Mouse (Mus musculus): ENCODE data around the gene Adarb2. TPM values are rescaled to one million over a fixed set of nuclear protein-coding genes. Genes with fewer than 3 reads are reported as not detected.

Gene Adarb2
- polyA plus RNA-seq, 1 experiment, result not detected

DNA sequence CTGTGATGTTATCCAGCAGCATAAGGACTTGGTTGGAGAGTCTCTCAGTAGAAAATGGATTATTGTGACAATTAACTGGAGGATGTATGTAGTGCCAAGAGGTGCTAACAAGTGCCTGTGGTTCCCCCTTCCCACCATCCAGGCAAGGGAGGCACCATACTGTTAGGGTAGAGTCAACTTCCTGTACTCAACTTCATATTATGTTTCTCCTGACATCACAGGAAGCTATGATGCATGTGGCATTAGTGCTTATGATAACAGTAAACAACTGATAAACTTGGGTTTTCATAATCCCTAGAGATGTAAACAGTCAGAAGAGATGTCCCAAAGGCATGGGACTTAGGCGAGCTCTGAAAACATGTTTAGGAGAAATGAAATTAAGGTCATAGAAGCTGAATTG, 414.0 kb downstream of the Adarb2 start:
- H3K4me3 ChIP-seq (ENCODE audit: low read depth, low read length), result no peak overlapping the region
- no peaks in the 10 kb centered on the region for H3K27me3 ChIP-seq (ENCODE audit: control insufficient read depth, insufficient read depth, low read length)
- H3K27ac ChIP-seq (ENCODE audit: insufficient read depth, low read depth, low read length), result no peak overlapping the region
- no peaks in the 10 kb centered on the region for H3K36me3 ChIP-seq (ENCODE audit: control insufficient read depth, insufficient read depth, low read length)
- WGBS, result 88% methylated on average over 1 of the region's 1 CpGs
- H3K4me1 ChIP-seq (ENCODE audit: control insufficient read depth, insufficient read depth, insufficient read length, low read length), result no peaks in the 10 kb centered on the region
- TF ChIP-seq CTCF (IDR thresholded peaks at IDR 0.05; ENCODE audit: extremely low read depth, insufficient read length, insufficient replicate concordance, low read depth, low read length) (no peak), POLR2A (IDR thresholded peaks at IDR 0.05; ENCODE audit: low read depth, low read length) (no peak)

DNA sequence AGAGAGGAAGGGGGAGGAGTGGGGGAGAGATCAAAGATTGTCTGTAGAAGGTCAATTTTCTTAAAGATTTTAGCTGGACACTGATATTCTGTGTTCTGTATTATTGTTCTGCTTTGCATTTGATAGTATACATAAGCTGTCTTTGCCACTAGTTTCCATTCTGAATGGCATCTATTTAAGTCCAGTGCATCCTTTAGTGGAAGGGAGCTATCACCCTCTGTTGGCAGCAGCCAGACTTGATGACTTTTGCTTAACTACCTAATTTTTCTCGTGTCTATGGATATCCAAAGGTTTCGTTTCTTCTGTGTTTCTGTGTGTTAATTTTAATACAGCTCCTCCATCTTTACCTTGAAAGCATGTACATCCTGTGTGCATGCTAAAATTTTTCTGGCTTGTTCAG, 419.6 kb downstream of the Adarb2 start:
- no peaks in the 10 kb centered on the region for H3K27me3 ChIP-seq (ENCODE audit: control insufficient read depth, insufficient read depth, low read length)
- H3K4me3 ChIP-seq (ENCODE audit: low read depth, low read length), result no peak overlapping the region
- no peak overlapping the region for H3K27ac ChIP-seq (ENCODE audit: insufficient read depth, low read depth, low read length)
- TF ChIP-seq CTCF (IDR thresholded peaks at IDR 0.05; ENCODE audit: extremely low read depth, insufficient read length, insufficient replicate concordance, low read depth, low read length) (no peak), POLR2A (IDR thresholded peaks at IDR 0.05; ENCODE audit: low read depth, low read length) (no peak)
- WGBS, result 74% methylated on average over 2 of the region's 2 CpGs
- no peaks in the 10 kb centered on the region for H3K4me1 ChIP-seq (ENCODE audit: control insufficient read depth, insufficient read depth, insufficient read length, low read length)
- H3K36me3 ChIP-seq (ENCODE audit: control insufficient read depth, insufficient read depth, low read length), result no peaks in the 10 kb centered on the region

DNA sequence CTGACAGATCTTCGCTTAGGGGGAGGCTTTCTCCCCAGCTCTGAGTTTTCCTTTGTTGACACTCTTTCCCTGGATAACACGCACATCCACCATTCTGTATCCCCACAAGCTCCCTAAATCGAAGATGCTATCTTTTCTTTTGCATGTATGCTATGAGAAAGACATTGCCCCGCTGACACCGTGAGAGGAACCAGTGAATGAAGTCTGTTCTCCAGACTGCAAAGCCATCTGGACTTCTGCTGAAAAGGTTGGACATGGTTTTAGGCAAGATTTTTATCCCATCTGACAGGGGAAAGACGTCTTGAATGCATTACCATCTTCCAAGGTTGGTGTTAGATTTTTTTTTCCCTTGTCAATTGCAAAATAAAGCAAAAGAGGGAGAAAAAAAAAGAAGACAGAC, 426.9 kb downstream of the Adarb2 start:
- no peaks in the 10 kb centered on the region for H3K36me3 ChIP-seq (ENCODE audit: control insufficient read depth, insufficient read depth, low read length)
- no peaks in the 10 kb centered on the region for H3K4me1 ChIP-seq (ENCODE audit: control insufficient read depth, insufficient read depth, insufficient read length, low read length)
- no peak overlapping the region for H3K4me3 ChIP-seq (ENCODE audit: low read depth, low read length)
- WGBS, result 87% methylated on average over 6 of the region's 6 CpGs
- no peaks in the 10 kb centered on the region for H3K27me3 ChIP-seq (ENCODE audit: control insufficient read depth, insufficient read depth, low read length)
- H3K27ac ChIP-seq (ENCODE audit: insufficient read depth, low read depth, low read length), result no peak overlapping the region
- TF ChIP-seq CTCF (IDR thresholded peaks at IDR 0.05; ENCODE audit: extremely low read depth, insufficient read length, insufficient replicate concordance, low read depth, low read length) (no peak), POLR2A (IDR thresholded peaks at IDR 0.05; ENCODE audit: low read depth, low read length) (no peak)

DNA sequence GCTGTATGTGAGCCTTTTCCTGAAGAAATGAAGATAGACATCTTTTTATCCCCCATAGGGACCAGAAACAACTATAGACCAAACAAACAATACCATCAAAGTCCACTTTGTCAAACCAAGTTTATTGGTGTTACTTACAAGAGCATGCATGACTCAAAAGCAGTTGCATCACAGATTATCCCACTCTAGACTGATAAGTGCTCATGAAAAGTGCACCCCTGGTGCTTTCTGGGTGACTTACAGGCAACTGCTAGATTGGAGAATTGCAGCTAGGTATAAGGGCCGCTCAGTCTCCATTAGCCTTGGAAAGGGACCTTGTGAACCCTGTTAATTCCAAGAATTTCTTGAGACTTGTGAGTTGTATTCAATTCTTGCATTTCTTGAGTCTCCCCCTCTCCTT, 429.0 kb downstream of the Adarb2 start:
- Histone ChIP-seq H3K36me3 (ENCODE audit: control insufficient read depth, insufficient read depth, low read length) (no peaks in the 10 kb centered on the region), H3K27me3 (ENCODE audit: control insufficient read depth, insufficient read depth, low read length) (no peaks in the 10 kb centered on the region), H3K4me3 (ENCODE audit: low read depth, low read length) (no peak overlapping the region), H3K27ac (ENCODE audit: insufficient read depth, low read depth, low read length) (no peak overlapping the region), H3K4me1 (ENCODE audit: control insufficient read depth, insufficient read depth, insufficient read length, low read length) (no peaks in the 10 kb centered on the region)
- TF ChIP-seq POLR2A (IDR thresholded peaks at IDR 0.05; ENCODE audit: low read depth, low read length), result no peak
- TF ChIP-seq CTCF (IDR thresholded peaks at IDR 0.05; ENCODE audit: extremely low read depth, insufficient read length, insufficient replicate concordance, low read depth, low read length), result no peak
- WGBS, result 96% methylated on average over 1 of the region's 1 CpGs

DNA sequence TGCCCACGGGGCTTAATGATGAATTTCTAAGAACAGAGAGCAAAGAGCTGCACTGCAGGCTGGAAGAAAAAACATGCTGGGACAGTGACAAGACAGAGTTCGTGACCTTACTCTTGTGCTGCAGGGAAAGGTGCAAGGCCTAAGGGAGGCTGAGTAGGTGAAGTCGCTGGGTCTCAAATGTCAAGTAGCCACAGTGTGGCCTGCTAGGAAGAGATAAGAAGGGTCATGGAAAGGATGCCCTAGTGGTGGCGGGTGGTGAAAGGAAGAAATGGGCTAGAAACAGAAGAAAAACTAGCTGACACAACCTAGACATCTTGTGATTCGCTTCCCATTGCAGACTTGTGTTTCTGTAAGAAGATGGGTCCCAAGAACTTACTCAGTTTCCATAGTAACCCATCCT, 429.4 kb downstream of the Adarb2 start:
- no peaks in the 10 kb centered on the region for H3K36me3 ChIP-seq (ENCODE audit: control insufficient read depth, insufficient read depth, low read length)
- no peaks in the 10 kb centered on the region for H3K27me3 ChIP-seq (ENCODE audit: control insufficient read depth, insufficient read depth, low read length)
- no peak overlapping the region for H3K27ac ChIP-seq (ENCODE audit: insufficient read depth, low read depth, low read length)
- TF ChIP-seq CTCF (IDR thresholded peaks at IDR 0.05; ENCODE audit: extremely low read depth, insufficient read length, insufficient replicate concordance, low read depth, low read length), result no peak
- no peak for TF ChIP-seq POLR2A (IDR thresholded peaks at IDR 0.05; ENCODE audit: low read depth, low read length)
- no peaks in the 10 kb centered on the region for H3K4me1 ChIP-seq (ENCODE audit: control insufficient read depth, insufficient read depth, insufficient read length, low read length)
- H3K4me3 ChIP-seq (ENCODE audit: low read depth, low read length), result no peak overlapping the region
- WGBS, result 87% methylated on average over 5 of the region's 5 CpGs

DNA sequence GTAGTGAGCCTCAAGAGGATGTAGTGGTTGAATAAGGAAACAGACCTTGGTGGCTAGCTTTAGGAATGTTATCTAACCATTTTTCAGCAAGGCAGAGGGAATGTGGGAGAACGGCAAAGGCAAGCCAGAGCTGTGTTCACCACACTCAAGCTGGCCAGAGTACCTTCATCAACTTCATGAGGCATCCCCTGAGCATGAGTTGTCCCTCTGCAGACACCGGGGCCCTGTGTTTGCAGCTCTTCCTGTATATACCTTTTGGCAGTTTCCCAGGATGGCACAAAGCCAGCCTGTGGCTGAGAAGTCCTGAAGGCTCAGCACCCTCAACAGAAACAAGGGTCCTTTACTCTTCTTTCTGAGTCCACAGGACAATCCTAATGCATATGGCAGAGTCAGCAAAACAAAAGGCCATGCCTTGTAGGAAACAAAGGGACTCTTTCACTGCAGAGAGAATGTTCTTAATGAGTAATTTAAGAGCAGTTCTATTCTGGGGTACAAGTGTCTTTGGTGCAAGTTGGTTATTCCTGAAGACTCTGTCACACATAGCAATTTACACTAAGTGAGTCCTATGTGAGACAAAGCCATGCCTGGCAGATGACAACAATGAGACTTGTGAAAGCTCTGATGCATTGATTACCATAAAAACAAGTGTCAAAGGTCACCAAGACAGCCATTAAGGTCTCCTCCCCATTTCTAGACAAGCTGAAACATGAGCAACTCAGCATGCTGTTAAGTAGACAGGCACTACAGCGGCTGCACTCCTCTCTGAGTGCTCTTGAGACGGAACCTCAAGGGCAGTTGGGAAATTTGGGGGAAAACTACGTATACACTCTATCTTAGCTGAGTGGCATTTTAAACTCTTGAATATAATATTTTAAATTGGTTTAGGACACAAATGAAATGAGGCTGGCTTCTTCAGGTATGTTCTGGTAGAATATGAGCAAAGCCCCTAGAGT, 431.0 kb downstream of the Adarb2 start:
- no peak overlapping the region for H3K27ac ChIP-seq (ENCODE audit: insufficient read depth, low read depth, low read length)
- no peaks in the 10 kb centered on the region for H3K36me3 ChIP-seq (ENCODE audit: control insufficient read depth, insufficient read depth, low read length)
- H3K27me3 ChIP-seq (ENCODE audit: control insufficient read depth, insufficient read depth, low read length), result no peaks in the 10 kb centered on the region
- no peaks in the 10 kb centered on the region for H3K4me1 ChIP-seq (ENCODE audit: control insufficient read depth, insufficient read depth, insufficient read length, low read length)
- 65% methylated on average over 5 of the region's 5 CpGs for WGBS
- no peak for TF ChIP-seq POLR2A (IDR thresholded peaks at IDR 0.05; ENCODE audit: low read depth, low read length)
- TF ChIP-seq CTCF (IDR thresholded peaks at IDR 0.05; ENCODE audit: extremely low read depth, insufficient read length, insufficient replicate concordance, low read depth, low read length), result no peak
- H3K4me3 ChIP-seq (ENCODE audit: low read depth, low read length), result no peak overlapping the region

DNA sequence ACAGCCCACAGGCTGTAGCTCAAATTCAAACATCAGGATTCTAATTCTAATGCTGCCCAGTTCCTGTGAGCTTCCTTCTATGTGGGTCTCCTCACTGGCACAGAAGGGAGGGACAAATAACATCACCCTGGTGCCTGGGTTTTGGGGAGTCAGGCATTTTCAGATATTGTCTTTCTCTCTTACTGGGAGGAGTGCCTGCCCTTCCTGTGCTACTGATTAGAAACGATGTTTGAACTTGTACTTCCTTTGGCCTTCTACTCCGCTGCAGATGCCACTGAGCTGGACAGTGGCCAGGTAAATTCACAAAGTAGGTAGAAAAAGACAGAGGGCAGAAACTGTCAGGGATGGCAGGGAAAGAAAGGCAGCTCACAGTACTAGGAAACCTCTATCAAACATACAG, 439.4 kb downstream of the Adarb2 start:
- H3K27ac ChIP-seq (ENCODE audit: insufficient read depth, low read depth, low read length), result no peak overlapping the region
- no peaks in the 10 kb centered on the region for H3K36me3 ChIP-seq (ENCODE audit: control insufficient read depth, insufficient read depth, low read length)
- TF ChIP-seq POLR2A (IDR thresholded peaks at IDR 0.05; ENCODE audit: low read depth, low read length), result no peak
- no peak overlapping the region for H3K4me3 ChIP-seq (ENCODE audit: low read depth, low read length)
- no peaks in the 10 kb centered on the region for H3K4me1 ChIP-seq (ENCODE audit: control insufficient read depth, insufficient read depth, insufficient read length, low read length)
- 14% methylated on average over 2 of the region's 2 CpGs for WGBS
- H3K27me3 ChIP-seq (ENCODE audit: control insufficient read depth, insufficient read depth, low read length), result no peaks in the 10 kb centered on the region
